Mouse (Mus musculus): Measurements from ENCODE around the gene Fto. TPM values are rescaled to one million over a fixed set of nuclear protein-coding genes. Genes with fewer than 3 reads are reported as not detected.
A peak's percentile ranks its signal among the peaks of the same experiment; 100 is the strongest.

The Fto gene
- polyA plus RNA-seq, 1 experiment = 112 TPM

DNA sequence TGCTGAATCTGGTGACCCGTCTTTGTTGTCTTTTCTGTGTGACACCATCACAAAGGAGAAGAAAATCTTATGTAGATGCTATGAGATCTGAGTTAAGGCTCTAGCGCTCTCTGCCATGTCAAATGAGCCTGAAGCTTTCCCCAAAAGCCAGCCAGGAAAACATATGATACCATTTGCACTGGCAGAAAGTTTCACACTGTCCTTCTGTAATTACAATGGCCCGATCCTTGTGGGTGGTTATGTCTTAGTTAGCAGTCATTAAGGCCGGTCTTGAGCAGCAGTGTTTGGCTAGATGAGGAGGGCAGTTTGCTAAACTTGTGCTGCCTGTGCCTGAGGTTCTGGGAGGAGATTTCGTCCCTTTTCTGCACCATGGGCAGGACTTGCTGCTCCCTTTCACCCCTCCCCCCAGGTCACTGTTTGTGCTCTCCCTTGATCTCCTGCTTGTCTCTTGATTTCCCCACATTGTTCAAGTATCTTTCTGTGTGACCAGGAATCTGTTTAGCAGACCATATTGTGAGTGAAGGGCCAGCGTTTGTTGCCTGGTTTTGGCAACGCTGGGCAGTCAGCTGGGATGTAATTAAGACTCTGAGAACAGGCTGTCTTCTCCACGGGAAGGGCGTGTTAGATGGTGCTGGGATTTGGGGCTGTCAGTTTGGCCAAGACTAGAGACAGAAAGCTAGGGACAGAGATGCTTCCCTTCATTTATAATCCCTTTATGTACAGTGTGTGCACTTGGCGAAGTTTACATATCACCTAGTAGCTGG is 238.6 kb downstream of the Fto start:
- DNase-seq (ENCODE audit: extremely low spot score in 1 of 2, low spot score in 1 of 2) = no peak

- no peak for DNase-seq (ENCODE audit: extremely low spot score in 1 of 2, low spot score in 1 of 2)
Measured at GRCm38 (mm10) chr8:91552635-91553034, 239.3 kb downstream of the Fto start.

DNA sequence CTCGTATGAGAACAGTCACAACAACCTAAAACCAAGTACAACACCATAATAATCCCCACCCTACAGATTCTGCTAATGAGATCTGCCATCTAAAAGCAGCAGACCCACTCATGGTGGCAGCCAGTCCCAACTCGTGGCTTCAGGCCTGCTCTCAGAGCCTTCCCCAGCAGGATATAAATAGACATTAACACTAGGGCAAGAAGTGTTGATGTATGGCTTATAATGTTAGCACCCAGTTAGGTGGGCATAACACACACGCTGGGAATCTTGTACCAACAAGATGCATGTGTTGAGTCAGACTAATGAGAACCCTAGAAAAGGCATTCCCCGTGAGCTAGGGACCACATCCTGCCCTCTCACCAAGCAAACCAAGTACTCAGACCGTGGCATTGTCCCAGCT is 240.1 kb downstream of the Fto start:
- DNase-seq (ENCODE audit: extremely low spot score in 1 of 2, low spot score in 1 of 2) = no peak

DNA sequence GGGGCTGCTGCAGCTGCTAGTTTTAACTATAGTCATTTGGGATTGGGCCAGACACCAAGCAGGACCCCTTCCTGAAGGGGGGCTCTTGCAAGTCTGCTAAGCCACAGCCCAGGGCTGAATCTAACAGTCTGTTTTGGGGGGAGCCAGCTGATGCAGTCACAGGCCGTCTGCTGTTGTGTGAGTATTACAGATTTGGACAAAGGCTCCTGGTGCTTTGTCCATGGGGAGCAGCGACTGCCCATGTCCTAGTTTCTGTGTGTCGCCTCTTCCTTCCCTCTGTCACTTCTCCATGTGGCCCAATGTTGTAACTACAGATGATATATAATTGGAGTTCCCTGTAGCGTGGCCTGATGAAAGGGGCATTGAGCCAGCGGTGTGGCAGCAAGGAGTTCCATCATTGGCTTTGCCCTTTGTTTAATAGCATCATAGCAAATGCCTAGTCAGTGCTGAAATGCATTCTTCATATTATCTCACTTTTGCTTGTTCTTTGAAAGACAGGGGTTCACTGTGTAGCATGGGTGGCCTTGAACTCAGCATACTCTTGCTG is 243.8 kb downstream of the Fto start:
- DNase-seq (ENCODE audit: extremely low spot score in 1 of 2, low spot score in 1 of 2) = no peak

GRCm38 (mm10) chr8:91558408-91558807 is 245.1 kb downstream of the Fto start:
- DNase-seq (ENCODE audit: extremely low spot score in 1 of 2, low spot score in 1 of 2) = no peak

DNA sequence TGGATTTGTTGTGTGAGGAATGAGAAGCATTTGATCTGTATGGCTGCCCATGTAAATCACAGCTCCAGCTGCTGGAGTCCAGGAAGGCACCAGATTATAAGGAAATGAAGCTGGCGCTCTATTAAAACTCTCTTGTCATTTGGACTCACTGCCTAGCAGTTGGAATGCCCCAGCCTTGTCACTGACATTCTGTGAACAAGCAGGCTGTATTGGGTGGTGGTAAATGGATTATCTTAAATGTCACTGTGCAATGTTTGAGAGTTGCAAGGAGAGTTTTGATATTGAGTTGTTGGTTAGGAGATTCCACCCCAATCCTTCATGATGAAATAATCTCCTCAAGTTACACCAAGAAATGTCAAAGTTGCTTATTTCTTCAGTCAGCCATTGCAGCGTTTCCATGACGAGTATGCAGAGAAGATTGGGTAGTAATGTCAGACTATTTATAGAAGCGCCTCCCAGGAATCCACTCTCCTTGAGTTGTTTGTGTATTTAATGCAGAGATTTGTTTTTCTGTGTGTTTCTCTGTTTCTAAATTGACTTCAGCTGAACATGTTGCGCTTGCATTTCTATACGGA is 246.8 kb downstream of the Fto start:
- DNase-seq (ENCODE audit: extremely low spot score in 1 of 2, low spot score in 1 of 2) = no peak

GRCm38 (mm10) chr8:91561241-91561640 is 247.9 kb downstream of the Fto start:
- DNase-seq (ENCODE audit: extremely low spot score in 1 of 2, low spot score in 1 of 2) = no peak

GRCm38 (mm10) chr8:91562600-91562999 is 249.3 kb downstream of the Fto start:
- no peak for DNase-seq (ENCODE audit: extremely low spot score in 1 of 2, low spot score in 1 of 2)

- DNase-seq (ENCODE audit: extremely low spot score in 1 of 2, low spot score in 1 of 2) = peak; percentile 55 to 59
Measured at GRCm38 (mm10) chr8:91563326-91563725, 250.0 kb downstream of the Fto start.

- DNase-seq (ENCODE audit: extremely low spot score in 1 of 2, low spot score in 1 of 2) = peak in 1 of 2 experiments; percentile 48
Measured at GRCm38 (mm10) chr8:91565869-91566502, 252.7 kb downstream of the Fto start.

DNA sequence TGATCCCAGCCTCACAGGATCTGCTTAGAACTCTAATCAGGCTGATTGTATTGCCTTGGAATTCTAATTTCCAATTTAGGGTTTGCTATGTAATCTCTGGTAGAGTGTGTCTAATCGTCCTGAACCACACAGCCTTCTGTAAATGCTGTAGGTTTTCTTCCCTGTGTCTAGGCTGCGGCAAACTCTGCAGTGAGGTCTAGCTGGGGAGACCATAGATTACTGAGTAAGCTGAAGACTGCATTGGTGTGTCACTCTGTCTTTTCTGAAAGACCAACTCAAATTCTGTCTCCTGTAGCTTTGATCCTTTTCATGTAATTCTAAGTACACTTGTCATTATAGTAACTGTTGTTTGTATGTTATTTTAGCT is 253.2 kb downstream of the Fto start:
- no peak for DNase-seq (ENCODE audit: extremely low spot score in 1 of 2, low spot score in 1 of 2)

- no peak for DNase-seq (ENCODE audit: extremely low spot score in 1 of 2, low spot score in 1 of 2)
Measured at GRCm38 (mm10) chr8:91569874-91570273, 256.5 kb downstream of the Fto start.

DNA sequence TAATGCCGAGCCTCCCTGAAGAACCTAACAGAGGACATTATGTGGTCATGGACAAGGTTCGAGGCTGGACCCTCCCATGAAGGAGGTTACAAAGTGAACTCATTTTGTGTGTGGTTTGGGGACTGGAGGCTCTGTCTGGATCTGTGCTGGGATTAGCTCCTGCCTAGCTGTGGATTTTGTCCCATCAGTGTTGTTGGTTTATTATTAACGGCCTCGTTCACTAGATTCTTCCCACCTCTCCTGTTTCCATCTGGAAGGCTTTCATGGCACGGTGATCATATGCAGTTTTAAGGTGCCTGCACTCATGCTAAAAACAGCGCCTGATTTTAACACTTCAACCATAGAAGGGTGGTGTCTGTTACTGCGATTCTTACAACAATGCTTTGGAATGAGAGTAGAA is 257.5 kb downstream of the Fto start:
- no peak for DNase-seq (ENCODE audit: extremely low spot score in 1 of 2, low spot score in 1 of 2)

DNA sequence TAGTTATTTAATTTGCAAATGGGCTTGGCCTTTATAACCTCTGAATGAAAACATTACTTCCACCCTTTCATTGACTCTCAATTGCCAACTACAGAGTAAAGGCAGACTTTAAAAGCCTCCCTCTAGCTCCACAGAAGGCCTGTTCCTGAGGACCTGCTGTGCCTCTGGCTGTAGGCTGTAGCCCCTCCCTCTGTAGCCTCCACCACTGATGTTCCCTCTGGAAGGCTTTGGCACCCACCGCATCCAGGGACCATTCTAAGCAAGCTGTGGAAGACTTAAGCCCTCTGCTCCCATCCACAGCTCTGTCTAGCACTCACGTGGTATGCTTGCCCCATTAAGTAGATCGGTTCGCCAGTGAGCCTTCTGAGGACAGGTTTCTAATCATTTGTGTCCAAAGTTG is 258.7 kb downstream of the Fto start:
- DNase-seq (ENCODE audit: extremely low spot score in 1 of 2, low spot score in 1 of 2) = no peak

DNA sequence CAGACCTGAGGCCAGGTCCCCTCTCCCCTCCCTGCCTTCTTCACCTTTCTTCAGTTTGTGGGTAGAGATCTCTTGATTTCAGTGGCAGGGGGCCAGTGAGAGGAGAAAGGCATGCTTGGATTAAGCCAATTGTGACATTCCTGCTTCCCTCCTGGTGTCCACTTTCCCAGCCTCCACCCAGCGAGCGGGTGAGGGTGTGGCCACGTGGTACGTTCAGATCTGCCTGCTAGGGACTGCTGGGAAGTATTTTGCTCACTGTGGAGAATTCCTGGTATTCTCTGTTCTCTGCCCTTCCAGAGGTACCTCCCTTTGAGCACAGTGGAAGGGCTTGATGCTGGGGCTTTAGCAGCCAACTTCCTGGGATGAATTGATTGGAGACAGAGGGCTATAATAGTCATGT is 259.3 kb downstream of the Fto start:
- no peak for DNase-seq (ENCODE audit: extremely low spot score in 1 of 2, low spot score in 1 of 2)

- DNase-seq (ENCODE audit: extremely low spot score in 1 of 2, low spot score in 1 of 2) = no peak
Measured at GRCm38 (mm10) chr8:91575576-91575975, 262.3 kb downstream of the Fto start.

DNA sequence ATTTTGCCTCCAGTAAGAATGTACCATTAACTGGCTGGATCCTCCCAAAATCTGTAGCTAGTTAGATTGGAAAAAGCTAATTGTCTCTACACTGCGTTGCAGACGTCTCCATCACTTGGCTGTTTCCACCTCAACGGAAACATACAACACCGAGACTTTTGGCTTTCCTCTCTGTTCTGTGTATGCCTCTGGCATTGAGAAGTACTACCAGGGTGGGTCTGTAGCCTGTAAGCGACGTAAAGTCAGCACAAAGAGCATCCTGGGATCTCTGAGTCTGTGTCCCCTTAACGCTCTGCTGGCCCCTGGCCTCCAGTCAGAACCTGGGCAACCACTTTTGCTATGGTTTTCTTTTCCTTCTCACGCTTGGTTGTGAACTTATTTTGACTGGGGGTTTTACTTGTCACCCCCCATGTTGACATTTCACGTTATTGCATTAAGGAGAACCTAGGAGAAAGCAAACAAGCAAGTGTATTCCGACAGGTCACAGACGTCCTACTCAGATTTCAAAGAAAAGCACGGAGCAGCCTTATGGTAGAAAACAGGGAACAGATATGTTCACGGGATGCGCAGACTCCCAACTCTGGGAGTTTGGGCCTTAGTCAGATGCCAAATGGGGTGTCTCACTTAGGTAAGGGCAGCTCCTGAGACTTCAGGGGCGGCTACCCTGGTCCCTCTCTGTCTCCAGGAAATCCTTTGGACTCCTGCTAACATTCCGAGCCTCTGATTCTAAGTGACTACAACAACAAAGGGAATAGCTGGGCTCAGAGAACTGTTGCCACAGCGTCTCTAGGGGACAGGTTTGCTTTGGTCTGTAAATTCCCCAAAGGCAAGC is 263.0 kb downstream of the Fto start:
- DNase-seq (ENCODE audit: extremely low spot score in 1 of 2, low spot score in 1 of 2) = no peak

DNA sequence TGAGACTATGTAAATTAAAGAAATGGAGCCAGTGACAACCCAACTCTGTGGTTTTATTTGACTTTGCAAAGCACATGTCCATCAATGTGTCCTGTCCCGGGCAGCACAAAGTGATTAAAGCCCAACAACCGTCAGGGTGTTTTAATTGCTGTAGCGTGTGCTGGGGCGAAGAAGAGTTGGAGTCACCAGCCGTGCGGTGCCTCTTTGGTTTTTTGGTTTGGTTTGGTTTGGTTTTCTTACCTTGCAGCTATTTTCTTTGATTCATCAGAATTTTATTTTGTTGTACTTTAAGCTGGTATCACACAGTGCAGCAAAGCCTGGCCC is 263.6 kb downstream of the Fto start:
- no peak for DNase-seq (ENCODE audit: extremely low spot score in 1 of 2, low spot score in 1 of 2)

DNA sequence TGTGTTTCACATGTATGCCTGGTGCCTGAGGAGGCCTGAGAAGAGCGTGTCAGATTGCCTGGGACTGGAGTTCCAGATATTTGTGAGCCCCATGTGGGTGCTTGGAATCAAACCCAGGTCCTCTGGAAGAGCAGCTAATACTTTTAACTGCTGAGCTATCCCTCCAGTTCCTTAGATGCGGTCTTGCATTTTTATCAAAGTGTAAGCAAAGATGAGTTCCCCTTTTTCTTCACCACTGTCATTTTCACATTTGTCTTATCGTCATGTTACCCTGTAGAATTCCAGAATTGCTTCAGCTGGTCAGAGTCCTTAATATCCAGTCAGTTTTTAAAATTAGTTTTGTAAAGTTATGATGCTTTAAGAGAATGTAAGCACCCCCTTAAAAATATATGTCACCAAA is 264.3 kb downstream of the Fto start:
- no peak for DNase-seq (ENCODE audit: extremely low spot score in 1 of 2, low spot score in 1 of 2)

GRCm38 (mm10) chr8:91584620-91585415 is 271.5 kb downstream of the Fto start:
- no peak for DNase-seq (ENCODE audit: extremely low spot score in 1 of 2, low spot score in 1 of 2)
